Mouse (Mus musculus): Measurements from ENCODE around the gene Ppp6r1. TPM values are rescaled to one million over a fixed set of nuclear protein-coding genes. Genes with fewer than 3 reads are reported as not detected.

The Ppp6r1 gene
- polyA plus RNA-seq (2012; rRNA removed; ENCODE audit: low replicate concordance): 104 and 147 TPM in 2 replicates

DNA sequence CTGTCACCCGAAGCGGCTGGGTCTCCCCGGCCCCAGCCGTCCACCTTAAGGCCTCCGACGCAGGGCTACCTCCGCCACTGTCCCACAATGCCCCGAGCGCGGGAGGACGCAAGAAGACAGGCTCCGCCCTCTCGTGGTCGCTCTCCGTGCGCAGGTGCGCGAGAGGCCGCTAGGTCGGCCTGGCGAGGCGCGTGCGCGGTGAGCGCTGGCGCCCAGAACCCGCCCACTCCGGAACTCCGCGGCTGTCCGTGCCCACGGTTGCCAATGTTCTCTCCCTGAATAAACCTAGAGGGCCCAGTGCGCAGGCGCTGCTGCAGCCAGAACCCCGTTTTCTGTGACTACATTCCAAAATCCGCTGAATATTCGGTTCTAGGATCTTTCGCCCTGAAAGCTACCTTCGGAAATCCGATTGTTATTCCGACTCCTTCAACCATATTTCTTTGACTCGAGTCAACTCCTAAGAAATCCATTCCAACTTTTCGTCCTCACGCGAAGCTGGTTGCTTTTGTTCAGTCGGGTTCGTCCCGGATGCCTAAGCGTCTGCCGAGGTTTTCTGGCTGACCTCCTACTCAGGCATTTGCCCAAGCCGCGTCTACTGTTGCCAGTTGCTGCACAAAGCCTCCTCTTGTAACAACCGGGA lies at the start of gene Ppp6r1:
Ppp6r1 (minus strand) TSS at position 108 of the 640 bp plus-strand sequence.

DNA sequence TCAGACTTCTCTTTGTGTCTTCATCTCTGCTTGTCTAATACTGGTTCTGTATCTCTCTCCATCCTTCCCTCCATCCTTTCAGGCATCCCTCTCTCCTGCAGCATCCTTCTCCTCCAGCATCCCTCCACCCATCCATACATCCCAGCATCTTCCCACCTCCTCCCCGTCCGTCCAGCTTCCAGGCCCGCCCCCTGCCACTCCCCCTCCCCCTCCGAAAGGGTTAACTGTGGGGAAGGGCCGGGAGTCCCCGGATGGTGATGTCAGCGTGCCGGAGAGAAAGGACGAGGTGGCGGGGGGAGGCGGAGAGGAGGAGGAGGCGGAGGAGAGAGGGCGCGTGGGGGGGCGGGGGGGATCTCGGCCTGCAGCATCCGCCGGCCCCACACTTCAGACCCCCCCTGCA lies 31.6 kb upstream of the Ppp6r1 start, which contains the start of gene Brsk1:
Brsk1 (plus strand) TSS at position 218 of the 400 bp plus-strand sequence.

DNA sequence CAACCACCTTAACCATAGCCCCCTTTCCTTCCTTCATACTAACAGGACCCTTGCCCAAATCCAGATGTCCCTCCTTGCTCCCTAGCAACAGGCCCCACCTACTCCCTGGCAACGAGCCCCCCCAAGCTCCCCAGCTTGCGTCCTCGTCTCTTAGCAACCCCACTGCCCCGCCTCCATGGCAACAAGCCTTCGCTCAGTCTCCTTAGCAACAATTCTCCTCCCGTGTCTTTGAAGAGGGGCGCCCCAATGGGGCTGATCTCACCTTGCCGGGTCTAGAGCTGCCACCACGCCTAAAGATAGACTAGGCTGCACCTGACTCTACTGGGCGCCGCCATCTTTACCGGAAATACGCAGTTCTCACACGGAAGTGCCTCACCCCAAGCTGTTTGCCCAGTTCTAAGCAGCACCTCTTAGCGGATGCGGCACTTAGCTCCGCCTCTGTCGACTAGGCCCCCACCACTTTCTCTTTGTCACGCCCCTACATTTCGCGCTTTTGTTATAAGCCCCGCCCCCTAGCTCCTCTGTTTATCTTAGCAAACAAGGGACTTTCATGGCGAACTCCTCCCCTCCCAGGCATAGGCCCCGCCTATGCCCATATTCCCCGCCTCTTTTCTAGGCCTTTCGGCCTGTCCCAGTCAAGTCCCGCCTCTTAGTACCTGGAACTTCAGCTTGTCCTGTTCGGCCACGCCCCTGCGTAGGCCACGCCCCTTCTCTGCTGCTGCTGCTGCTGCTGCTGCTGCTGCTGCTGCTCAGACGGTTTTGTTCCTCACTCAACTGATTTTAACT lies 26.0 kb upstream of the Ppp6r1 start, which contains the start of gene Hspbp1:
Hspbp1 (minus strand) TSS at position 437 of the 786 bp plus-strand sequence.

DNA sequence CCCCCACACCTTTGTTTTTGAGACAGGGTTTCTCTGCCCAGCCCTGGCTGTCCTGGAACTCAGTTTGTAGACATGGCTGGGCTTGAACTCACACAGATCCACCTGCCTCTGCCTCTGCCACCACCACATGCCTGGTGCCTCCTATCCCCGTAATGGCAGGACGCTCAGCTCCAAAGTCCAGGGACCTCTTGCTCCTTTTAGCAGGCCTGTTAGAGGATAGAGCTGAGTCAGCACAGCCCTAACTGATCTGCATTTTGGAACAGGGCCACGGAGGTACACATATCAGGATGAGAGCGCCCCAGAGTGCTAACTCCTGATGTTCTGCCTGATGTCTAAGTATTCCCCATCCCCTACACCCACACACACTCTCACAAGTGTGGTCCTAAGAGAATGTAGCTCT lies 27.8 kb downstream of the Ppp6r1 start, which contains the start of gene Tmem86b:
Tmem86b (minus strand) TSS at position 392 of the 400 bp plus-strand sequence.

DNA sequence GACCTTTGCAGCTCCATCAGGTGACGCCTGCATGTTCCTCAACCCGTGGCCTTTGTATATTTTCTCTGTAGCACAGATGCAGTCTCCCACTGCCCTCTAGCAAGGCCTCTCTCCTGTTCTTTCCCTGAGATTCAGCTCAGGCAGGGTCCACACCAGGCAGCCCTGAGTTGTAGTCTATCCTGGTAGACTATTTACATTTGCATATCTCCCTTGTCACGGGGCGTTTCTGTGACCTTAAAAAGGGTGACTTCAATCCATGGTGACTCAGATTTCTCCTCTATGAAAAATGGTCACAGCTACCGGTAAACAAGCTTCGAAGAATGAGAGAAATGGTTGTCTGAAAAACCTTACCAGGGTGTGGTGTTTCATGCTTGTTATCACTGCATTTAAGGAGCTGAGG lies 54.9 kb downstream of the Ppp6r1 start, which contains the start of gene Ptprh:
Ptprh (minus strand) TSS at position 169 of the 400 bp plus-strand sequence.

Other genes with a start within 250 kb of the Ppp6r1 start
- 11.8 and 13.8 TPM in 2 replicates for gene Rdh13, start 213.4 kb downstream of the Ppp6r1 start, polyA plus RNA-seq (2012; rRNA removed; ENCODE audit: low replicate concordance)
- 0.15 and 2.6 TPM in 2 replicates for gene Eps8l1, start 198.3 kb downstream of the Ppp6r1 start, polyA plus RNA-seq (2012; rRNA removed; ENCODE audit: low replicate concordance)
- gene Ppp1r12c, start 157.3 kb downstream of the Ppp6r1 start, polyA plus RNA-seq (2012; rRNA removed; ENCODE audit: low replicate concordance): 66.8 and 106 TPM in 2 replicates
- 0.16 and 0.62 TPM in 2 replicates for gene Tnnt1, start 142.6 kb downstream of the Ppp6r1 start, polyA plus RNA-seq (2012; rRNA removed; ENCODE audit: low replicate concordance)
- 1.9 and 2.2 TPM in 2 replicates for gene Tnni3, start 134.8 kb downstream of the Ppp6r1 start, polyA plus RNA-seq (2012; rRNA removed; ENCODE audit: low replicate concordance)
- gene Dnaaf3, start 126.6 kb downstream of the Ppp6r1 start, polyA plus RNA-seq (2012; rRNA removed; ENCODE audit: low replicate concordance): 1.6 and 2.1 TPM in 2 replicates
- 4.5 and 5.8 TPM in 2 replicates for gene Syt5, start 111.5 kb downstream of the Ppp6r1 start, polyA plus RNA-seq (2012; rRNA removed; ENCODE audit: low replicate concordance)
- 37.2 and 75.8 TPM in 2 replicates for gene Ptprh, start 55.0 kb downstream of the Ppp6r1 start, polyA plus RNA-seq (2012; rRNA removed; ENCODE audit: low replicate concordance)
- 185 and 471 TPM in 2 replicates for gene Tmem86b, start 27.6 kb downstream of the Ppp6r1 start, polyA plus RNA-seq (2012; rRNA removed; ENCODE audit: low replicate concordance)
- 31.7 and 34.2 TPM in 2 replicates for gene Hspbp1, start 26.0 kb upstream of the Ppp6r1 start, polyA plus RNA-seq (2012; rRNA removed; ENCODE audit: low replicate concordance)
- gene Brsk1, start 31.6 kb upstream of the Ppp6r1 start, polyA plus RNA-seq (2012; rRNA removed; ENCODE audit: low replicate concordance): 2.1 and 3.8 TPM in 2 replicates
- gene Tmem150b, start 66.2 kb upstream of the Ppp6r1 start, polyA plus RNA-seq (2012; rRNA removed; ENCODE audit: low replicate concordance): 44.7 and 105 TPM in 2 replicates
- gene Kmt5c, start 81.1 kb upstream of the Ppp6r1 start, polyA plus RNA-seq (2012; rRNA removed; ENCODE audit: low replicate concordance): 208 and 341 TPM in 2 replicates
- 8.1 and 47.7 TPM in 2 replicates for gene Cox6b2, start 94.1 kb upstream of the Ppp6r1 start, polyA plus RNA-seq (2012; rRNA removed; ENCODE audit: low replicate concordance)
- gene Fam71e2, start 112.3 kb upstream of the Ppp6r1 start, polyA plus RNA-seq (2012; rRNA removed; ENCODE audit: low replicate concordance): not detected in 2 replicates
- gene Il11, start 123.8 kb upstream of the Ppp6r1 start, polyA plus RNA-seq (2012; rRNA removed; ENCODE audit: low replicate concordance): 0.21 and 0.53 TPM in 2 replicates
- not detected in 2 replicates for gene Tmem190, start 123.9 kb upstream of the Ppp6r1 start, polyA plus RNA-seq (2012; rRNA removed; ENCODE audit: low replicate concordance)
- 245 and 842 TPM in 2 replicates for gene Tmem238, start 130.6 kb upstream of the Ppp6r1 start, polyA plus RNA-seq (2012; rRNA removed; ENCODE audit: low replicate concordance)
- 347 and 393 TPM in 2 replicates for gene Rpl28, start 133.9 kb upstream of the Ppp6r1 start, polyA plus RNA-seq (2012; rRNA removed; ENCODE audit: low replicate concordance)
- 184 and 256 TPM in 2 replicates for gene Ube2s, start 153.6 kb upstream of the Ppp6r1 start, polyA plus RNA-seq (2012; rRNA removed; ENCODE audit: low replicate concordance)
- 0.19 and 3.1 TPM in 2 replicates for gene Shisa7, start 185.7 kb upstream of the Ppp6r1 start, polyA plus RNA-seq (2012; rRNA removed; ENCODE audit: low replicate concordance)
- 31.8 and 33.1 TPM in 2 replicates for gene Isoc2b, start 211.2 kb upstream of the Ppp6r1 start, polyA plus RNA-seq (2012; rRNA removed; ENCODE audit: low replicate concordance)
- gene Isoc2a, start 218.1 kb upstream of the Ppp6r1 start, polyA plus RNA-seq (2012; rRNA removed; ENCODE audit: low replicate concordance): 34.1 and 38.8 TPM in 2 replicates
- gene Gm36210, start 247.5 kb upstream of the Ppp6r1 start, polyA plus RNA-seq (2012; rRNA removed; ENCODE audit: low replicate concordance): not detected in 2 replicates